Mouse (Mus musculus) liver, postnatal 0 days (tissue): ENCODE results near the gene Rab27a. TPM values are rescaled to one million over a fixed set of nuclear protein-coding genes. Genes with fewer than 3 reads are reported as not detected.
"Not testable (repeated sequence)": the region's sequence is repeated elsewhere in the genome, so short reads cannot be mapped to it uniquely, and the experiment has no call there.

ENCODE experiments used
- ATAC-seq: fragments of 200-750 bp; cut with Nextera tagmentation; 2 replicates; pipeline ENCODE4 v1.8.0; 2017; ENCODE audit warnings: mild to moderate bottlenecking, moderate library complexity
- DNase-seq: peaks from one replicate; pipeline ENCODE4 v3.0.0-alpha.2; 2016
- H3K27ac ChIP-seq: fragments of 300-500 bp; sonication (generic); 2 replicates; pipeline ENCODE4 v1.5.1; 2014; ENCODE audit warnings: antibody characterized with exemption, moderate library complexity, mild to moderate bottlenecking, low read depth
- H3K27me3 ChIP-seq: fragments of 300-500 bp; sonication (generic); 2 replicates; pipeline ENCODE4 v1.6.1; 2014; ENCODE audit warnings: low read length, control low read depth, mixed read lengths; ENCODE audit not compliant: insufficient read depth
- H3K36me3 ChIP-seq: fragments of 300-500 bp; sonication (generic); replicated peaks from 2 replicates; pipeline ENCODE4 v1.6.1; 2014; ENCODE audit warnings: mild to moderate bottlenecking, control low read depth, low read length, moderate library complexity, mixed read lengths; ENCODE audit not compliant: insufficient read depth
- H3K4me1 ChIP-seq: fragments of 300-500 bp; sonication (generic); 2 replicates; pipeline ENCODE4 v1.6.1; 2014; ENCODE audit warnings: antibody characterized with exemption, mild to moderate bottlenecking, control low read depth; ENCODE audit not compliant: insufficient read depth
- H3K4me2 ChIP-seq: fragments of 300-500 bp; sonication (generic); 2 replicates; pipeline ENCODE4 v1.6.1; 2014; ENCODE audit warnings: low read depth, mild to moderate bottlenecking, low read length, moderate library complexity, mixed read lengths
- H3K4me3 ChIP-seq: fragments of 300-500 bp; sonication (generic); 2 replicates; pipeline ENCODE4 v1.5.1; 2014; ENCODE audit warnings: low read depth, low read length
- H3K9ac ChIP-seq: fragments of 300-500 bp; sonication (generic); replicated peaks from 2 replicates; pipeline ENCODE4 v1.6.1; 2014; ENCODE audit warnings: mild to moderate bottlenecking, moderate library complexity
- H3K9me3 ChIP-seq: fragments of 300-500 bp; sonication (generic); 2 replicates; pipeline ENCODE4 v1.6.1; 2016; ENCODE audit warnings: mild to moderate bottlenecking, control low read depth, low read length, mixed read lengths
- CTCF ChIP-seq: sonication (generic); IDR thresholded peaks from 2 replicates; pipeline ENCODE4 v1.5.1; 2016; ENCODE audit warnings: antibody characterized with exemption, low read depth
- EP300 ChIP-seq: IDR thresholded peaks from 2 replicates; pipeline ENCODE4 v1.6.1; 2016; ENCODE audit warnings: antibody characterized with exemption, low read depth, mild to moderate bottlenecking
- whole genome bisulfite sequencing: fragments of 180-500 bp; shearing (Covaris S2); extraction: QIAGEN DNeasy Blood & Tissue Kit; methylation state at CpG from one replicate; pipeline ENCODE4 v1.1.7; 2014; ENCODE audit not compliant: insufficient replicate concordance; 5-methylcytosine and 5-hydroxymethylcytosine counted together
- polyA plus RNA-seq: library from polyadenylated mRNA; unstranded; fragments of >200 nt; fragmentation: Nextera tagmentation; extraction: Ambion mirVana; gene quantifications from 2 replicates; pipeline ENCODE4 v1.2.1, GENCODE M21; 2015

Rab27a gene
- polyA plus RNA-seq, 1 experiment from 2014 or later, result 7.0 TPM

GRCm38 (mm10) chr9:73103159-73103879 is 58.7 kb downstream of the Rab27a start:
- WGBS, result 9% methylated on average over 60 of the region's 60 CpGs
- Histone ChIP-seq H3K4me2 (peak overlapping the region; percentile 79), H3K4me3 (peak overlapping the region; percentile 46), H3K27ac (no peak overlapping the region), H3K27me3 (peaks cover 13% of the 10 kb centered on the region), H3K36me3 (no peaks in the 10 kb centered on the region), H3K9me3 (no peaks in the 10 kb centered on the region), H3K4me1 (peaks cover 11% of the 10 kb centered on the region), H3K9ac (peak overlapping the region; percentile 53)
- DNase-seq (peak; percentile 56), ATAC-seq (peak; percentile 67)
- TF ChIP-seq EP300 (no peak), CTCF (no peak)

- ATAC-seq (no peak; the same call in 1 of the 2 replicates), DNase-seq (no peak)
- Histone ChIP-seq H3K27me3 (peaks cover 13% of the 10 kb centered on the region), H3K27ac (no peak overlapping the region), H3K4me2 (peak overlapping the region; percentile 79), H3K9ac (no peak overlapping the region; the same call in 1 of the 2 replicates), H3K4me1 (peaks cover 11% of the 10 kb centered on the region), H3K9me3 (no peaks in the 10 kb centered on the region), H3K36me3 (no peaks in the 10 kb centered on the region), H3K4me3 (peak overlapping the region; percentile 46)
- no peak for TF ChIP-seq CTCF
- no peak for TF ChIP-seq EP300
- 49% methylated on average over 5 of the region's 5 CpGs for WGBS
Measured at GRCm38 (mm10) chr9:73103880-73104198, 59.2 kb downstream of the Rab27a start.

- no peak for TF ChIP-seq EP300
- TF ChIP-seq CTCF, result no peak
- ATAC-seq, result no peak
- no peak overlapping the region for H3K4me3 ChIP-seq
- peaks cover 11% of the 10 kb centered on the region for H3K4me1 ChIP-seq
- H3K27ac ChIP-seq, result no peak overlapping the region
- H3K9ac ChIP-seq, result no peak overlapping the region
- H3K9me3 ChIP-seq, result no peaks in the 10 kb centered on the region
- peaks cover 13% of the 10 kb centered on the region for H3K27me3 ChIP-seq
- WGBS, result 72% methylated on average over 1 of the region's 1 CpGs
- DNase-seq, result no peak
- no peak overlapping the region for H3K4me2 ChIP-seq
- H3K36me3 ChIP-seq, result no peaks in the 10 kb centered on the region
Measured at GRCm38 (mm10) chr9:73105141-73105540, 60.5 kb downstream of the Rab27a start.

GRCm38 (mm10) chr9:73105771-73106170 is 61.1 kb downstream of the Rab27a start:
- TF ChIP-seq CTCF (no peak), EP300 (no peak)
- Histone ChIP-seq H3K27ac (no peak overlapping the region), H3K27me3 (peaks cover 13% of the 10 kb centered on the region), H3K9me3 (no peaks in the 10 kb centered on the region), H3K9ac (no peak overlapping the region), H3K4me2 (no peak overlapping the region), H3K4me1 (peaks cover 11% of the 10 kb centered on the region), H3K4me3 (no peak overlapping the region), H3K36me3 (no peaks in the 10 kb centered on the region)
- DNase-seq (no peak), ATAC-seq (no peak)

- Histone ChIP-seq H3K4me2 (peak within 1 kb of the TSS; percentile 73), H3K9ac (peak within 1 kb of the TSS; percentile 86), H3K4me1 (peaks cover 4% of the 10 kb centered on the region; the same call in 1 of the 2 replicates), H3K36me3 (peaks cover 15% of the 10 kb centered on the region), H3K27ac (peak within 1 kb of the TSS; percentile 85), H3K9me3 (no peaks in the 10 kb centered on the region), H3K27me3 (no peaks in the 10 kb centered on the region), H3K4me3 (peak within 1 kb of the TSS; percentile 82)
- DNase-seq (peak; percentile 81), ATAC-seq (peak; percentile 98)
- TF ChIP-seq EP300 (0 out of 2 replicates have a peak, but pooled peaks have one; percentile 8), CTCF (no peak)
- under 1% methylated on average over 64 of the region's 64 CpGs for WGBS
Measured at GRCm38 (mm10) chr9:73112919-73113906, 68.6 kb downstream of the Rab27a start, which contains the start of gene Rsl24d1. Rsl24d1 (plus strand) TSS chr9:73113426.

GRCm38 (mm10) chr9:73116704-73117103 is 72.0 kb downstream of the Rab27a start:
- H3K36me3 ChIP-seq, result peaks cover 33% of the 10 kb centered on the region

More at GRCm38 (mm10) chr9:73116704-73117103, 72.0 kb downstream of the Rab27a start:
- not testable (repeated sequence) for H3K4me3 ChIP-seq, H3K27me3 ChIP-seq, DNase-seq, H3K4me1 ChIP-seq, H3K27ac ChIP-seq, ATAC-seq, H3K9me3 ChIP-seq, H3K4me2 ChIP-seq, H3K9ac ChIP-seq
- WGBS, result 67% methylated on average over 6 of the region's 6 CpGs
